Mouse (Mus musculus): ENCODE measurements around the gene Kcnab3.

Kcnab3 gene

DNA sequence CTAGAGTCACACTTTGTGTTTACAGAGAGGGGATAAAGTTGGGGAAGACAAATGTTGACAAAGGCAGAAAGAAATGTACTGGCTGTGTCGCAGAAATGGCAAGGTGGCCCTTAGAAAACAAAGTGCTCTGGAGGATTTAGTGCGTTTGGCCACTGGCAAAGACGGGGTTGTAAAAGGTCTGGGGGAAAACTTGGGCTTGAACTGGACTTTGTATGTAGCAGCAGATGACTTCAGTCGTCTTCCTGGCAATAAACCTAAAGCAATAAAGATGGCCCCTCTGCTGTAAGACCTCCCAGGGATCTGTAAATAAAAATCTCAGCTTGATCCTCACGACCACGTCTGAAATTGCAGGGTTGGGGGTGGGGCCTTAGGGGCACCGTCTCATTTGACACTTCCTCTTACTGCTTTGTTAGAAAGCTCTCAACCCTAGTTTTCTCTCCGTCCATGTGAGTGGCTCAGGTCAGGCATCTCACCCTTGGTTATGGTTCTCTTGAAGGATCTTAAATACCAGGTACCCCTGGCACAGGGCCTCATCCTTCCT, 6.7 kb downstream of the Kcnab3 start:
- no peak for DNase-seq

- DNase-seq: no peak
Observed at GRCm38 (mm10) chr11:69333922-69334321, 7.9 kb downstream of the Kcnab3 start.

DNA sequence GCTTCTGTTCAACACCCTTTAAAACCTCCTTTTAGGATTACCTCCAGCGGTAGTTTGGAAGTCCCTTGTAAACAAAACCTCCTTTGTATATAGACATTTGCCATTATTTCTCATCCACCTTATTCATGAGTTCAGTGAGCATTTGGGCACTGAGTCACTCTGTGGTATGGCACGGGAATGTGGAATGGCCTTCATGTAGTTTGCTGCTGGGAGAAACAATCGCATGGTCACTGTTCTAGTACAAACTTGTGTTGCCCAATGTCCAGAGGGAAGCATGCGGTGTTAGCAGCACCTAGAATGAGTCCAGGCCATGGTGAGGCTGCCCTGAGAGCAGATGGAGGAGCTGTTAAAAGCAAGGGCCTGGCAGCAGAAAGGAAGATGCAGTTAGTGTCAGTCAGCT, 8.7 kb downstream of the Kcnab3 start:
- DNase-seq: no peak

- peak; percentile 54 to 56 for DNase-seq
Observed at GRCm38 (mm10) chr11:69340161-69341131, 14.4 kb downstream of the Kcnab3 start, which contains the start of gene Rnf227. Gene Rnf227, plus strand, starts transcription at chr11:69340461.

DNA sequence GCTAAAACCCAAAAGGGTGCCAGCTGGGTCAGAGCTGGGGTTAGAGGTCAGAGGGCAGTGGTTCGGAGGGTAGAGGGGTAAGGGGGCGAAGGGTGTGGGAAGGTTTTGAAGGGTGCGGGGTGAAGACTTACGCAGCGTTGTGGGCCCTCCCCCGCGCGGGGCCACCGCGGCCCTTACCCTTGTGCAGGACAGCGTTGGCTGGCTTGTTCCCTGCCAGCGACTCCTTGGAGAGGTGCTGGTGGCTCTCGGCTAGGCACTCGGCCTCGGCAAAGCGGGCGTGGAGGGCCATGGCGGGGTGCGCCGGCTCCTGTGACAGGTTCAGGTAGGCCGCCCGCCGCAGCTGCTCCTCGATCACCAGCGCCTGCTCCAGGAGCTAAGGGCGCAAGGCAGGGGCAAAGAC, 20.4 kb downstream of the Kcnab3 start:
- DNase-seq: no peak

DNA sequence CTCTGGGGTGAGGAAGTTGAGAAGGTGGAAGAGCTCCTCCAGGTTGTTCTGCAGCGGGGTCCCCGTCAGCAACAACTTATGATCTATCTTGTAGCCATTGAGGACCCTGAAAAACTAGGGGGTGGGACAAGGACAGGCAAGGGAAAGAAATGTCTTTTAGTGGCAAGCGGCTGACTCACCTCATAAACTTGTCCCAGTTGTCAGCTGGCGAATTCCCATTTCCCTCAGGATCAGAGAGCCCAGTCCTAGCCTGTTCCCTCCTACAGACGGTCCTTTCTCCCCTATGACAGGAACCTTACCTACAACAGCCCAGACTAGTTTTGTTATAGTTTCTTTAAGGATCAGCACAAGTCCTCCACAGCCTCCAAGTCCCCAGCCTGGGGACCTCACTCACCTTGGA, 30.5 kb downstream of the Kcnab3 start:
- no peak for DNase-seq

GRCm38 (mm10) chr11:69357690-69358089, 31.6 kb downstream of the Kcnab3 start:
- no peak for DNase-seq

DNA sequence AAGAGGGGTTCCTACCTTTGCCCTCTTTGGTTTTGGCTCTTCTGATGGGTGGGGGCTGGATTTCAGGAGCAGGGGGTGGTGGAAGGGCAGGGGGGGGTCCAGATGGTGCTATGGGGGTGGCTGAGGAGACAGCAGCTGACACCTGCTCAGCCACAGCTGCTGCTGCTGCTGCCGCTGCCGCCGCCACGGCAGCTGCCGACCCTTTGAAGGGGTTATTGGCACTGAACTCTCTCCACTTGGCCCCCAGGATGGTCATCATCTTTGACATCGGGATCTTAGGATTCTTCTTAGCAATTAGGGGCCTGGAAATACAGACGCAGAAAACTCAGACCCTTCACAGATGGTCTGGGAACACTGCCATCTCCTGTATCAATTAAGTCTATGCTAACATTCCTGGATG, 36.0 kb downstream of the Kcnab3 start:
- DNase-seq: no peak

- DNase-seq: no peak
Observed at GRCm38 (mm10) chr11:69362479-69362878, 36.4 kb downstream of the Kcnab3 start.

- DNase-seq: no peak
Observed at GRCm38 (mm10) chr11:69364376-69364775, 38.3 kb downstream of the Kcnab3 start.

DNA sequence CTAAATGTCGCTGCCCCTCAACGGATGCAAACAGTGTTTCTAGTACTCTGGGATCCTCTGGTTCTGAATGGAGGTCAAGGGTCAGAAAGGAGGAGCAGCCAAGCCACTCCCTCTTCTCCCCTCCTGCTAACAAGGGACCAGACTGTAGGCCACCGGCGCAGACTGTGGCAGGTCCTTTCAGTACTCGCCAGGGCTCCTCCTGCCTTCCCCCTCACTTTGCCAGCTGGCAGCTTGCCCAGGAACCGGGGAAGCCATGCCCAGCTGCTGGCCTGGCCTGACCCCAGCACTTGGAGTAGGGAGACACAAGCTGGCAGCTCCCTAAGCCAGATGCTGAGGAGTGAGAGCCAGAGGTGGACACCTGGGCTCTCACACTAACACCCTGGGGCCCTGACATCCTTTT, 38.9 kb downstream of the Kcnab3 start:
- DNase-seq: peak; percentile 98 to 99

DNA sequence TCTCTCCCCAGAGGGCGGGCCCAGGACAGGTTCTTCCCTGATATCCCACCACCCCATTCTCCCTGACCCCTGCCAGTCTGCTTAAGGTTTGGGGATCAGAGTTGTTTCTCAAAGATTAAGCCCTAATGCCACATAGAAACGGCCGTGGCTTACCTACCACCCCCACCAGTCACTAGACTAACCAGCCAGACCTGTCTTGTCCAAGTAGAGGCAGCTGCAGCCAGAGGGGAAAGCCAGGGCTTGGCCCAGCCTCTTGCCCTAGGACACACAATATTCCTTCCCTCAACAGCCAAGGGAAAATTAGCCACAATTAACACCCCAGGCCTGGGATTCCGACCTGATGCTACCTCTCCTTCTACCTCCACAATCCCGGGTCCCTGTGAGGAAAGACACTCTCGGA, 39.7 kb downstream of the Kcnab3 start:
- peak; percentile 60 to 68 for DNase-seq

DNA sequence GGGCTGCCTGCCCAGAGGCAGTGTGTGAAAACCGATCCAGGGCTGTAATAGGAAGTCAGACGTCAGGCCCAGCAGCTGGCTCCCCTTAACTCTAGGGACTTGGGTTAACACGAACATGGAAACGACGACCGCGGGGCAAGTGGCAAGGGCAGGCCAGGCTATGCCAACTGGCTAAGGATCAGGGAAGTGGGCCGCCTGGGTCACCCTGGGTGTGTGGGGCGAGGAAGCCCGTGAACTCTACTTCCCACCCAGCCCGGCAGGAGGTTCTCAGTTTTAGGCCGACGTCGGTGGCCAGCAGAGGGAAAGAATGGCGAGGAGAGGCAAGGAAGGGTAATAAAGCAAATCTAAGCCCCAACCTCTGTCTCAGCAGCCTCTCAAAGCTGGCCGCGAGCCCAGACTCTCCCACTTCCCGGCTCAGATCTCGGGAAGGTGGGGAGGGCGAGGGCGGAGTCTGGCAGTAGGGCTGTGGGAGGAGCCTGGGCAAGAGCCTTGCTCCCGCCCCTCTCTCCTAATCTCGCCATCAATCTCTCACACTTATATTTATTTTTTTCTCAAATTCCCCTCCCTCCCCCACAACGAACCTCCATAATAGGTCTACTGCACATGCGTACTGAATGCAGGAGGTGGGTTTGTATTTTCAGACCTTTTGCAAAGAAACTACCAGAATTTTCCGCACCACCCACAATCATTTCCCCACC, 40.2 kb downstream of the Kcnab3 start:
- peak; percentile 97 to 98 for DNase-seq

- peak in 1 of 2 experiments; percentile 16 for DNase-seq
Observed at GRCm38 (mm10) chr11:69366855-69367615, 41.0 kb downstream of the Kcnab3 start.

DNA sequence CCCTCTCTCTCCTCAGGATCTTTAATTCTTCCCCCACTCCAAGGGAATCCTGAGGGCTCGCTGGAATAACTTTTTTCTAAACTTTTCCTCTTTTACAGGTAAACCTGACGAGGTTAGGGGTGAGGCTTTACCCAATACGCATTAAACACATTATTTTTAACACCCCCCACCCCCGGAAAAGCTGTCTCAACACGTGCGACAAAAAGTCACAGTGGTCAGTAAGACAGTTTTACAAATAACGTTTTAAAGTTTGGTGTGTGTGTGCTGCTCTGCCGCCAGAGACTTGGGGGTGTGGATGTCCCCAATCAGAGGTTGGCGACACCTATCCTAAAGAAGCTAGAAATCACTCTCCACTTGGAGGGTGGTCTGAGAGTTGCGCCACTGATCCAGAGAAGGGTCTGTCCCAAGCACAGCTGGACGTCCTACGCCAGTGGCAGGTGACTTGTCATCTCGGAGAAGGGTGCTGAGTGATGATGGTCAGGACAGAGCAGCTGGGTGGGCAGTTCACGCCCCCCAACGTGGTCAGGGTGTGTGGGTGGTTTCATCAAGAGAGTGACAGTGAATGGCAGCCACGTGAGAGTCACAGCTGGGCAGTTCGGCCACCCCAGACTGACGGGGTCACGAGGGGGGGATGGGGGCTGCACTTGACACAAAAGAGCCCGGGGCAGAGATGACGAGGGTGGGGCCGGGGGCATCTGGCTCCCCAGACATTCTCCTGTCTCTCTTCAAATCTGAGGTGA, 41.7 kb downstream of the Kcnab3 start:
- DNase-seq: peak; percentile 54 to 60

DNA sequence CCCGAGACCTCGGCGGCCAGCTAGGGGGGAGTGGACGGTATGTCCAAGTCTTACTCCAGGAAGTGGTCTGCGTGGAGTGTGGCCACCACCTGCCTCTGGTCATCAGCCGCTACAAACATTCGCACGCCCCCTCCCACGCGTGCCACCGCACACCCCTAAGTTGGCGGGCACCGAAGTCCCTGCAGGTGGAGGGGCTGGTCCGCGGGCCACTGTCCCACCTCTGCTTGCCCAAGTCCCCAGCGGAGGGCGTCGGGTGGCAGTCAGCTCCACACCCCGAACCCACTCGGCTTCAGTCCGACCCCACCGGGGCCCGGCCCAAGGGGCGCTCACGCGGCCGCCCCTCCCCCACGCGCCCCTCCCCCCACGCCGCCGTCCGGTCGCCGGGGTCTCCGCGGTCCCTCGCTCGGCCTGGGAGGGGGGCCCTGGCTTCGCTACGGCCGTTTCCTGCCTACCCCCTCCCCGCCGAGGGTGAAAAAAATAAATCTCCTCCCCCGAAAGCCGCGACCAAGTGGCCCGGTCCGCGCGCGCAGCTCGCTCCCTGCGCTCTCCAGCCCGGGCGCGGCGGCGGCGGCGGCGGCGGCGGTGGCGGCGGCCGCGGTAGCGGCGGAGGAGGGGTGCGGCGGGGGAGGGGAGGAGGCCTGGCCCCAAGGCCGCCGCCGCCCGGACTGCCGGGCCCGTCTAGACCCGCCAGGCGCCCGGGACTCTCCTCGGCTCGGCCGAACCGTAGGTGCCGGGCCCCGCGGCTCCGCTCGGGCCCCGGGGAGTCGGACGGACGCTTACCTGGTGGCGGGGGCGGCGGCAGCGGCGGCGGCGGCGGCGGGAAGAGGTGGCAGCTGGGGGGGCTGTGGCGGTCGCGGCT, 42.5 kb downstream of the Kcnab3 start:
- DNase-seq: peak; percentile 30 to 50

- peak; percentile 33 to 37 for DNase-seq
Observed at GRCm38 (mm10) chr11:69369215-69369989, 43.3 kb downstream of the Kcnab3 start, which contains the start of gene Chd3. Gene Chd3, minus strand, starts transcription at chr11:69369406.

GRCm38 (mm10) chr11:69369990-69370816, 44.1 kb downstream of the Kcnab3 start:
- no peak for DNase-seq

GRCm38 (mm10) chr11:69370817-69371215, 44.8 kb downstream of the Kcnab3 start:
- DNase-seq: peak in 1 of 2 experiments; percentile 14
